ENCODE assay signal across 8 mouse cellular contexts in the genomic region with DNA sequence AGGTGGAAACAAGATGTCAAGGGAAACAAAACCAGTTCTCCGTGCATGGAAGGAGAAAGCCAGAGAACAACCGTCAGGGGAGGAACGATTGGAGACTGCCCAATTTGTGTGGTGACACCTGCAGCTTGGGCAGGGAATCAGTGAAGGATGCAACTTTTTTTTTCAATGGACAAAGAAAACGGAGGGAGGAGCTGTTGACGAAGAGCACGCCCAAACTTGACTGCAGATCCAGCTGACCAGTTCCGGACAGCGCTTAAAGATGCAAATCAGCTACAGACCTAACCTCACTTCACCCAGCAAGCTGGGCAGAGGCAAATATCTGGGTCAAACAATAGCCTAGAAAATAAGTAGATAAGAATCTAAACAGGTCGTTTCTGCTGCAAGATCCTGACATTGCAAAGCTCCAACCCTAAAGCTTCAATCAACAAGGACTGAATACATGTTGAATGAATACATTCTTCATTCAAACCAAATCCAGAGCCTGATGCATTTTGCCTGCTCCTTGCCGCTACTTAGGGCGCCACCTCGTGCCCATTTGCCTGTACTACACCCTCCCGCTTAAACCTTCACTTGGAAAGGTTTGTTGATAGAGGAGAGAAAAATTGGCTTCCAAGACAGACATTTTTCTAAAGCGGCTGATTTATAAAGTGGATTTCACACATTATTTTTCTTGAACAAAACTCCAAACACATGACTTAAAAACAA.
A peak's percentile ranks its signal among the peaks of the same experiment; 100 is the strongest.
DNase-seq lines count a peak whose midpoint lies in the region; TF ChIP-seq lines count a peak whose summit lies in the region.

No protein-coding gene starts in this region.

- TF ChIP-seq CTCF in bone marrow macrophage, adult 2 months (IDR thresholded peaks at IDR 0.05; ENCODE audit: low read depth, low read length): peak; percentile 87
- peak; percentile 90; the same call in 1 of the 2 replicates for TF ChIP-seq CTCF in embryonic fibroblast, embryonic 13.5 days (IDR thresholded peaks at IDR 0.05; ENCODE audit: borderline replicate concordance, insufficient read depth, low read length)

- H3K27me3 ChIP-seq in hindbrain, embryonic 10.5 days (ENCODE audit: insufficient read depth, poor library complexity, severe bottlenecking): peaks cover 4% of the 10 kb centered on the region; the same call in 1 of the 2 replicates

- no peaks in the 10 kb centered on the region for H3K9me3 ChIP-seq in hindbrain, embryonic 10.5 days

- peaks cover 11% of the 10 kb centered on the region for H3K4me1 ChIP-seq in bone marrow macrophage, adult 2 months (ENCODE audit: control insufficient read depth, insufficient read depth, low read length)
- no peaks in the 10 kb centered on the region for H3K4me1 ChIP-seq in embryonic fibroblast, embryonic 13.5 days (ENCODE audit: control insufficient read depth, insufficient read depth, low read length)
- peaks cover 35% of the 10 kb centered on the region for H3K4me1 ChIP-seq in hindbrain, embryonic 10.5 days (replicated peaks)

- TF ChIP-seq POLR2A in bone marrow macrophage, adult 2 months (IDR thresholded peaks at IDR 0.05; ENCODE audit: borderline replicate concordance, low read depth, low read length): no peak
- no peak for TF ChIP-seq POLR2A in embryonic fibroblast, embryonic 13.5 days (IDR thresholded peaks at IDR 0.05; ENCODE audit: low read depth, low read length)

- no peak overlapping the region for H3K4me3 ChIP-seq in bone marrow macrophage, adult 2 months (ENCODE audit: insufficient read depth, low read length)
- no peak overlapping the region for H3K4me3 ChIP-seq in embryonic fibroblast, embryonic 13.5 days (ENCODE audit: insufficient read depth, low read length)
- H3K4me3 ChIP-seq in hindbrain, embryonic 10.5 days: peak overlapping the region; percentile 26; the same call in 1 of the 2 replicates

- H3K36me3 ChIP-seq in hindbrain, embryonic 10.5 days: no peaks in the 10 kb centered on the region

- WGBS in hindbrain, embryonic 10.5 days: 11% methylated on average over 14 of the region's 14 CpGs

- H3K27ac ChIP-seq in bone marrow macrophage, adult 2 months (ENCODE audit: insufficient read depth, low read depth, low read length): no peak overlapping the region
- H3K27ac ChIP-seq in embryonic fibroblast, embryonic 13.5 days (ENCODE audit: insufficient read depth, low read length): no peak overlapping the region
- H3K27ac ChIP-seq in hindbrain, embryonic 10.5 days: no peak overlapping the region

- DNase-seq in ES-CJ7 (ENCODE audit: low read depth, low spot score): peak; percentile 83
- DNase-seq in hindbrain, embryonic 10.5 days (ENCODE audit: low spot score): peak; percentile 85
- peak; percentile 63 for DNase-seq in layer of hippocampus, adult 9-11 months
- DNase-seq in lung, postnatal 4 days: peak; percentile 82 to 90
- DNase-seq in right cerebral cortex, adult 18-20 months: peak; percentile 83
- peak; percentile 63 to 67 for DNase-seq in urinary bladder, adult 18-20 months (ENCODE audit: low spot score in 2 of 2)
